Mouse (Mus musculus): ENCODE results near the gene Prm3. TPM values are rescaled to one million over a fixed set of nuclear protein-coding genes. Genes with fewer than 3 reads are reported as not detected.

Gene Prm3
- polyA plus RNA-seq, 1 experiment from 2014 or later = not detected

DNA sequence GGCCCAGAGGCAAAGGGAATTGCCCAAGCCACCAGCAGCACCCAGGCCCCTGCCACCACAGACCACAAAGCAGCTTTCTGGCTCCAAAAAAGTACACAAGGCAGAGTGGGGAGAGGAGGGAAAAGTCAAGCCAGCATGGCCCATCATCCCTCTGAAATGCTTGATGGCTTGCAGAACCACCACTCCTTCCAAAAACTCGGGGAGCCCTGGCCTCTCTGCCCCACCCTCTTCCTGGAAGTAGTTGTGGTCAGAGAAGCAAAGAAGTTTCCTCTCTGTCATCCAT lies 7.6 kb downstream of the Prm3 start:
- Histone ChIP-seq H3K4me2 (peak overlapping the region; percentile 99), H3K36me3 (no peaks in the 10 kb centered on the region), H3K9ac (replicated peaks) (0 out of 2 replicates have a peak overlapping the region, but pooled peaks have one; percentile 31), H3K27ac (no peak overlapping the region), H3K27me3 (0 out of 2 replicates have a peak, but pooled peaks cover 3% of the 10 kb centered on the region), H3K4me3 (replicated peaks) (peak overlapping the region; percentile 67), H3K9me3 (no peaks in the 10 kb centered on the region), H3K4me1 (replicated peaks) (peaks cover 64% of the 10 kb centered on the region)
- ATAC-seq (ENCODE audit: insufficient number of reproducible peaks, insufficient read depth, low FRiP score, low TSS enrichment, low read depth) = no peak
- WGBS = 27% methylated on average over 1 of the region's 1 CpGs

- Histone ChIP-seq H3K4me3 (replicated peaks) (peak overlapping the region; percentile 67), H3K36me3 (no peaks in the 10 kb centered on the region), H3K9ac (replicated peaks) (peak overlapping the region; percentile 31; the same call in 1 of the 2 replicates), H3K4me2 (peak overlapping the region; percentile 99), H3K4me1 (replicated peaks) (peaks cover 64% of the 10 kb centered on the region), H3K9me3 (no peaks in the 10 kb centered on the region), H3K27me3 (0 out of 2 replicates have a peak, but pooled peaks cover 3% of the 10 kb centered on the region), H3K27ac (peak overlapping the region; percentile 77)
- no peak for ATAC-seq (ENCODE audit: insufficient number of reproducible peaks, insufficient read depth, low FRiP score, low TSS enrichment, low read depth)
- 44% methylated on average over 6 of the region's 6 CpGs for WGBS
Measured at GRCm38 (mm10) chr16:10782377-10783151, 8.2 kb downstream of the Prm3 start.

GRCm38 (mm10) chr16:10781862-10782371 lies 8.8 kb downstream of the Prm3 start:
- no peaks in the 10 kb centered on the region for H3K36me3 ChIP-seq
- peak overlapping the region; percentile 67; the same call in 1 of the 2 replicates for H3K4me3 ChIP-seq (replicated peaks)
- H3K27ac ChIP-seq = peak overlapping the region; percentile 77
- WGBS = 26% methylated on average over 9 of the region's 9 CpGs
- H3K4me1 ChIP-seq (replicated peaks) = peaks cover 60% of the 10 kb centered on the region
- H3K4me2 ChIP-seq = peak overlapping the region; percentile 99
- 0 out of 2 replicates have a peak, but pooled peaks cover 3% of the 10 kb centered on the region for H3K27me3 ChIP-seq
- no peak for ATAC-seq (ENCODE audit: insufficient number of reproducible peaks, insufficient read depth, low FRiP score, low TSS enrichment, low read depth)
- no peak overlapping the region; the same call in 1 of the 2 replicates for H3K9ac ChIP-seq (replicated peaks)
- no peaks in the 10 kb centered on the region for H3K9me3 ChIP-seq

DNA sequence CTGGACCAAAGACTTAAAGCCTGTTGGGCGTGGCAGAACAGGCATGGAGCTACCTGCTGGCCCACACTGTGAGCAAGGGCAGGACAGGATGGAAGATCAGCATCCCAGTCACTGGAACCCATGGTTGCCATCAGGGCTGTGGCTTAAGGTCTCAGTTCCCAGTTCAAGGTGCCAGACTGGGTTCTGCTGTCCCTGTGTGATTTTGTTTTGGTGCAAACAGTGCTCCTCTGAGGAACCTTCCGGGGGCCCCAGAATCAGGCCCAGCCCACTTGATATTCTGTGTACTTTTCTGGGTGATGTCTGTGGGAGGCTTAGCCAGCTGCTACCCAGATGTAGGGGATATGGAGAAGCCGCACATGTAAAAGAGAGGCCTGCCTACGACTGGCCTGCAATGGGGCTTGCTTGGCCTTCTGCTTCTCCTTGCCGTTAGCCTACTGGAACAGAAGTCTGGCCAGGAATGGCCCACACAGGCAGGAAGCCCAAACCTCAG lies 10.0 kb downstream of the Prm3 start:
- WGBS = 50% methylated on average over 5 of the region's 5 CpGs
- Histone ChIP-seq H3K4me2 (no peak overlapping the region), H3K9me3 (no peaks in the 10 kb centered on the region), H3K36me3 (no peaks in the 10 kb centered on the region), H3K4me3 (replicated peaks) (no peak overlapping the region), H3K4me1 (replicated peaks) (peaks cover 47% of the 10 kb centered on the region), H3K9ac (replicated peaks) (no peak overlapping the region), H3K27me3 (0 out of 2 replicates have a peak, but pooled peaks cover 3% of the 10 kb centered on the region), H3K27ac (peak overlapping the region; percentile 77)
- no peak for ATAC-seq (ENCODE audit: insufficient number of reproducible peaks, insufficient read depth, low FRiP score, low TSS enrichment, low read depth)

DNA sequence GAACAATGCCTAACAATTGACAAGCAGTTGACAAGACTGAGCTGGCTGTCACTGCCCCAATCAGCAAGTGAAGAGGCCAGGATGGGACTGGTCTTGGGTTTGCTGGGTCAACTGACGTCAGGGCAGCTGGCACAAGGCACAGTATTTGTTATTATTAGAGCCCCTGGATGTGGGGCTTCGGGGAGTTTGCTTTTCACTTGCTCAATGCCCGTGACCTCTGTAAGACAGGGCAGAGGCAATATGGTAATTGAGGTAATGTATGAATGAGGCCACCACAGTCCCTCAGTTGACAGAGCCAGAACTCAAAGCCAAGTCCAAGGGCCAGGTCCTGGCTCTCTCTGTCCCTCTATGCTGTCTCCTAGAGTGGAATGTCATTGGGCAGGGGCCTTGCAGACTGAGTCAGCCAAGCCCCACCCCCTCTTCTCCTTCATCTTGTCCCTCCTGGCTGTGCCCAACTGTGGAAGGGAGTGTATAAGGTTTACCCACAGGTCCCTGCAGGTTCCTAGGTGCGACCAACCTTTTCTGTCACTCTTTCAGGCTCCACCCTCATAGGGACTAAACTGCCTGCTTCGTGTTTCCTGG lies 13.0 kb downstream of the Prm3 start:
- no peak overlapping the region for H3K4me2 ChIP-seq
- no peak overlapping the region for H3K4me3 ChIP-seq (replicated peaks)
- WGBS = 74% methylated on average over 5 of the region's 5 CpGs
- no peak overlapping the region for H3K9ac ChIP-seq (replicated peaks)
- ATAC-seq (ENCODE audit: insufficient number of reproducible peaks, insufficient read depth, low FRiP score, low TSS enrichment, low read depth) = no peak
- no peaks in the 10 kb centered on the region for H3K27me3 ChIP-seq
- H3K4me1 ChIP-seq (replicated peaks) = peaks cover 27% of the 10 kb centered on the region
- H3K9me3 ChIP-seq = no peaks in the 10 kb centered on the region
- H3K27ac ChIP-seq = no peak overlapping the region
- no peaks in the 10 kb centered on the region for H3K36me3 ChIP-seq

DNA sequence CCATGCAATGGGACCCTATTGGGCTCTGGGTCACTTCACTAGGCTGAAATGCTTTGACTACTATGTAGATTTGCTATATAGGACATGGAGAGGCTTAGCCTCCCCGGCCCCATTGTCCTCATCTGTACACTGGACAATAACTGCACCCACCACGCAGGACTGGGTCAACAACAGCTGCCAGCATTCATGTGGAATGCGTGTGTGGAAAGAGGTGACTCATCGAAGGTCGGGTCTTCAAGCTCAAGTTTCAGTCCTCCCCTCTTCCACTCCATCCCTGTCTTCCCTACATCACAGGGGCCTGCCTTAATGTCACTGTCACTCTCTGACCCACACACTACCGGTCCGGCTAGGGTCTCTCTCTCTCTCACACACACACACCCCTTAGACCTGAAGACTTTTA lies 14.4 kb downstream of the Prm3 start:
- no peaks in the 10 kb centered on the region for H3K27me3 ChIP-seq
- H3K9ac ChIP-seq (replicated peaks) = no peak overlapping the region
- 69% methylated on average over 7 of the region's 7 CpGs for WGBS

DNA sequence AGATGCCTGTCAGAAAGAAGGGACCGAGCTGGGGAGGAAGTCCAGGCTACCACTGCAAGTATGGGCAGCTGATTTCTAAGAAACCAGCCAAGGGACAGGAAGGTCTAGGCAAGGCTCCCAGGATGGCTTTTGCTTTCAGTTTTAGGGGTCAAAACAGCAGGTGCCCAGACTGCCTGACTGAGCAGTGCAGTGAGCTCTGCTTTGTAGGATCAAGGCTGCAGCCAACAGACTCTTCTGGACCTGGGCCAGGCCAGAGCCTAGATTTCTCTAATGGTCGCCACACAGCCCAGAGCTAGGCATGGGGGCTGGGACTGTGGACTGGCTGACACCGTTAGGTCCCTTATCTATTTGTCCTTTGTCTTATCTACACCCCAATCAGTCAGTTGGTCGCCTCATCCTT lies 16.0 kb downstream of the Prm3 start:
- H3K9me3 ChIP-seq = no peaks in the 10 kb centered on the region
- no peaks in the 10 kb centered on the region for H3K36me3 ChIP-seq
- H3K4me3 ChIP-seq (replicated peaks) = no peak overlapping the region
- H3K4me2 ChIP-seq = no peak overlapping the region
- WGBS = 55% methylated on average over 4 of the region's 4 CpGs
- no peak overlapping the region for H3K27ac ChIP-seq
- H3K4me1 ChIP-seq (replicated peaks) = peaks cover 7% of the 10 kb centered on the region
- no peak overlapping the region for H3K9ac ChIP-seq (replicated peaks)
- no peak for ATAC-seq (ENCODE audit: insufficient number of reproducible peaks, insufficient read depth, low FRiP score, low TSS enrichment, low read depth)
- H3K27me3 ChIP-seq = no peaks in the 10 kb centered on the region

More for the DNA sequence above, 14.4 kb downstream of the Prm3 start:
- Histone ChIP-seq H3K4me1 (replicated peaks) (peaks cover 14% of the 10 kb centered on the region), H3K27ac (no peak overlapping the region), H3K4me2 (no peak overlapping the region), H3K36me3 (no peaks in the 10 kb centered on the region), H3K4me3 (replicated peaks) (no peak overlapping the region), H3K9me3 (no peaks in the 10 kb centered on the region)
- no peak for ATAC-seq (ENCODE audit: insufficient number of reproducible peaks, insufficient read depth, low FRiP score, low TSS enrichment, low read depth)

GRCm38 (mm10) chr16:10773543-10773942 lies 17.2 kb downstream of the Prm3 start:
- Histone ChIP-seq H3K36me3 (no peaks in the 10 kb centered on the region), H3K4me3 (replicated peaks) (no peak overlapping the region), H3K4me1 (replicated peaks) (peaks cover 11% of the 10 kb centered on the region), H3K9ac (replicated peaks) (no peak overlapping the region), H3K9me3 (no peaks in the 10 kb centered on the region), H3K27me3 (peaks cover 2% of the 10 kb centered on the region; the same call in 1 of the 2 replicates), H3K4me2 (no peak overlapping the region), H3K27ac (no peak overlapping the region)
- no peak for ATAC-seq (ENCODE audit: insufficient number of reproducible peaks, insufficient read depth, low FRiP score, low TSS enrichment, low read depth)
- WGBS = 86% methylated on average over 8 of the region's 8 CpGs

GRCm38 (mm10) chr16:10771769-10772510 lies 18.8 kb downstream of the Prm3 start:
- peaks cover 11% of the 10 kb centered on the region for H3K4me1 ChIP-seq (replicated peaks)
- no peak overlapping the region for H3K4me2 ChIP-seq
- ATAC-seq (ENCODE audit: insufficient number of reproducible peaks, insufficient read depth, low FRiP score, low TSS enrichment, low read depth) = no peak
- no peak overlapping the region for H3K27ac ChIP-seq
- no peak overlapping the region for H3K4me3 ChIP-seq (replicated peaks)
- peaks cover 2% of the 10 kb centered on the region; the same call in 1 of the 2 replicates for H3K27me3 ChIP-seq
- no peaks in the 10 kb centered on the region for H3K9me3 ChIP-seq
- 44% methylated on average over 19 of the region's 19 CpGs for WGBS
- H3K9ac ChIP-seq (replicated peaks) = no peak overlapping the region
- no peaks in the 10 kb centered on the region for H3K36me3 ChIP-seq

DNA sequence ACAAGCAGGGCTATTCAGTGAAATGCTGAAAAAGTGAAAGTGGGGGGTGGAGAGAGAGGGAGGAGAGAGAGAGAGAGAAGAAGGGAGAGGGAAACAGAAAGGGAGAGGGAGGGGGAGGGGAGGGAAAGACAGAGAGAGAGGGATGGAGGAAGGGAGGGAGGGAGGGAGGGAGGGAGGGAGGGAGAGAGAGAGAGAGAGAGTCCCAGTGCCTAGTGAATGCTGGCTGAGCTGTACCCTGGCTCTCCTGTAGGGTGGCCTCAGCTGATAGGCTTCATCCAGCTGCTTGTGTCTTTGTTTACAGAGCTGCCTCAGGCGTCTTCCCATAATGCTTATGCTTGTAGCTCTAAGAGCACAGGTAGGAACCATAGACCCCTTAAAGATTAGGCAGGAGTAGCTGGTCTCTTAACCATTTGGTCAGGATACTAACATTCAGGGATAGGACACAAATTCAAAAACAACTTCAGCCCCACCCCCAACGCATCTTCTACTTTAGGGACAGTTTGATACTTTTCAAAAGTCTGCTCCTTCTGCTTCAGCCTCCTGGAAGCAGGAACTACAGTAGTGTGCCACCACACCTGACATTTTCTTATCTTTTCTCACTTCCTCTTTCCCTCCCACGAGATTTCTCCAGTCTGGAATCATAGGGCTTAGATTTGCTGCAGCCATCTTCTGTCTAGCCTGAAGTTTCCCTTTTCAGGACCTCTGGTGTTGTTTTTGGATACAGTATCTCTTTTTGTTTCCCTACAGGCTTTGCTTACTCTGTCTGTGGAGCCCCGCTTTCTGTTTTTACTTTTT lies 20.0 kb downstream of the Prm3 start:
- 48% methylated on average over 4 of the region's 4 CpGs for WGBS
- H3K4me3 ChIP-seq (replicated peaks) = no peak overlapping the region

More for the DNA sequence above, 20.0 kb downstream of the Prm3 start:
- H3K9ac ChIP-seq (replicated peaks) = no peak overlapping the region
- no peak for ATAC-seq (ENCODE audit: insufficient number of reproducible peaks, insufficient read depth, low FRiP score, low TSS enrichment, low read depth)
- peaks cover 2% of the 10 kb centered on the region; the same call in 1 of the 2 replicates for H3K27me3 ChIP-seq
- no peaks in the 10 kb centered on the region for H3K9me3 ChIP-seq
- H3K4me1 ChIP-seq (replicated peaks) = peaks cover 11% of the 10 kb centered on the region
- no peak overlapping the region for H3K4me2 ChIP-seq
- no peaks in the 10 kb centered on the region for H3K36me3 ChIP-seq
- no peak overlapping the region for H3K27ac ChIP-seq

Measured in limb, embryonic 12.5 days (tissue).